Mouse (Mus musculus) frontal cortex, postnatal 25 days (tissue): Measurements from ENCODE around the gene Gm9821.

Experiments used
- DNase-seq, 2 experiments: peaks; one replicate each; pipeline ENCODE4 v3.0.0; 2022; ENCODE audit warnings: low spot score in 2 of 2

Gene Gm9821

GRCm38 (mm10) chr2:91926949-91927348 lies 18.6 kb upstream of the Gm9821 start, which contains the start of gene Chrm4:
Gene Chrm4, plus strand, starts transcription at chr2:91927249.
- DNase-seq: no peak

DNA sequence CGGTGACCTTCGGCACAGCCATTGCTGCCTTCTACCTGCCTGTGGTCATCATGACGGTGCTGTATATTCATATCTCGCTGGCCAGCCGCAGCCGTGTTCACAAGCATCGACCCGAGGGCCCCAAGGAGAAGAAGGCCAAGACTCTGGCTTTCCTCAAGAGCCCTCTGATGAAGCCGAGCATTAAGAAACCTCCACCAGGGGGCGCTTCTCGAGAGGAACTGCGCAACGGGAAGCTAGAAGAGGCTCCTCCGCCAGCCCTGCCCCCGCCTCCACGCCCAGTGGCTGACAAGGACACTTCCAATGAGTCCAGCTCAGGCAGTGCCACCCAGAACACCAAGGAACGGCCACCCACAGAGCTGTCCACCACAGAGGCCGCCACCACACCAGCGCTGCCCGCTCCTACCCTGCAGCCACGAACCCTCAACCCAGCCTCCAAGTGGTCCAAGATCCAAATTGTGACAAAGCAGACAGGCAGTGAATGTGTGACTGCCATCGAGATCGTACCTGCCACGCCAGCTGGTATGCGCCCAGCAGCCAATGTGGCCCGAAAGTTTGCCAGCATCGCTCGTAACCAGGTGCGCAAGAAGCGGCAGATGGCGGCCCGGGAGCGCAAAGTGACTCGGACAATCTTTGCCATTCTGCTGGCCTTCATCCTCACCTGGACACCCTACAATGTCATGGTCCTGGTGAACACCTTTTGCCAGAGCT lies 17.5 kb upstream of the Gm9821 start:
- DNase-seq: peak; percentile 76 to 77

- DNase-seq: no peak
Observed at GRCm38 (mm10) chr2:91928534-91929350, 16.8 kb upstream of the Gm9821 start.

DNA sequence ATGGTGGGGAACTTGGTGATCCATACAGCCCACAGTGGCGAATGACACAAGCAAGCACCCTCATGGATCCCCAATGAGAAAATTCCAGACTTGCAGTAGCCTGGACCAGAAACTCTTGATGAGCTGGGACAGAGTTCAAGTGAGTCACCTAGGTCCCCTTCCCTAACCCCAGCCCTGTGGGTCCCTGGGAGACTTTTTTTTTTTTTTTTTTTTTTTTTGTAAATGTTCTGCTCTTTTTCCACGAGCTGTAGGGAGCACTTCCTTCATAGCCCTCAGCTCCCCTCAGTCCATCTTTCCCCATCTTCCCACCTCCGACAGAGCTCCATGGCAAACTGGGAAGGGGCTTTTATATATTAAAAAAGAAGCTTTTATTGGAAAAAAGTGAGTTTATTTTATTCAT lies 16.0 kb upstream of the Gm9821 start:
- DNase-seq: no peak

- DNase-seq: no peak
Observed at GRCm38 (mm10) chr2:91929936-91930335, 15.6 kb upstream of the Gm9821 start.

GRCm38 (mm10) chr2:91930761-91931291 lies 14.7 kb upstream of the Gm9821 start:
- DNase-seq: no peak

- DNase-seq: no peak
Observed at GRCm38 (mm10) chr2:91931328-91932159, 14.0 kb upstream of the Gm9821 start.

GRCm38 (mm10) chr2:91932160-91932711 lies 13.3 kb upstream of the Gm9821 start, which contains the start of gene Mdk:
Gene Mdk, minus strand, starts transcription at chr2:91932297.
- DNase-seq: no peak

GRCm38 (mm10) chr2:91932737-91933350 lies 12.7 kb upstream of the Gm9821 start:
- no peak for DNase-seq

- DNase-seq: no peak
Observed at GRCm38 (mm10) chr2:91933471-91933870, 12.0 kb upstream of the Gm9821 start.

DNA sequence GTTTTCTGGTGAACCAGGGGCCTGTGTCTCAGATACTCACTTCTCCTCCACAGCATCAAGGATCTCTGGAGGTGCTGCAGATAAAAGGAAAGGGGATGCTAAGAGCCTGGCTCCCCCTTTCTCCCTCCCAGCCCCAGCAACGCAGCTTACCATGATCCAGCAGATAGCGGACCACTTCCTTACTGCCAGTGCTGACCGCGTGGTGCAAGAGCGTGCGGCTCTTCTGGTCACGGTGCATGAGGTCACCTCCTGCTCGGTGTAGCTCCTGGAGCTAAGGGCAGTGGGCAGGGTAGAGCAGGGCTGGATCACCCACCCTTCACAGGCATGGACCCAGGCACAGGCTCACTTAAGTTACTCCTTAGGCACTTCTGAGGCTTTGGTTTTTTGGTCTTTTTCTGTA lies 11.5 kb upstream of the Gm9821 start:
- no peak for DNase-seq

DNA sequence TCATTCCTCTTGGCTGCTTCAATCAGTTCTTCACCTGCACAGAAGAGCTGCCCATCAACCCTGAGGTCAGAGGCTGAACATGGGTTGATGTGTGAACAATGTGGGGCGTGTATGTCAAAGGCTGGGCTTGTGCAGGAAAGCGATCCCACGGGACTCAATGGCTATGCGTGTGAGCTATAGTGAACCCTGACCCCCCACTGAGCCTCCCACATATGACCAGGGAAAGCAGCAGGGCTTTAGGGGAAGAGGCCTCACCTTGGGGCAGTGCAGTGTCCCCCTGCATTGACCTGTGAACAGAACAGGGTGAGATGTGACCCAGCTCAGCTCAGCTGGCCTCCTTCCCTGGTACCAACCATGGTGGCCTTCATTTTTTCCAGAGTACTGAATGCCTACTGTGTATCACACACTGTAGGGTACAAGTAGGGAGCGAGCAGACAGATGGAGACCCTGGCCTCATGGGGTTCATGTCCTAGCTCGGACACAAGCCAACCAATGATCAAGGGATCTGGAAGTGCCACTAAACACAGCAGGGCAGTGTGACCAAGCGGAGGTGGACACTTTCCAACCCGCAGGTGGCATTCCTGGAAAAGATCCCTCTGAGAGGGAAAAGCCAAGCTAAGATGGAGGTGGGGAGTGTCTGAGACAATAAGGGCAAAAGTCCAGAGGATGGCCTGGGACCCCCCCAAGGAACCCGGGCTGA lies 10.5 kb upstream of the Gm9821 start:
- DNase-seq: no peak

DNA sequence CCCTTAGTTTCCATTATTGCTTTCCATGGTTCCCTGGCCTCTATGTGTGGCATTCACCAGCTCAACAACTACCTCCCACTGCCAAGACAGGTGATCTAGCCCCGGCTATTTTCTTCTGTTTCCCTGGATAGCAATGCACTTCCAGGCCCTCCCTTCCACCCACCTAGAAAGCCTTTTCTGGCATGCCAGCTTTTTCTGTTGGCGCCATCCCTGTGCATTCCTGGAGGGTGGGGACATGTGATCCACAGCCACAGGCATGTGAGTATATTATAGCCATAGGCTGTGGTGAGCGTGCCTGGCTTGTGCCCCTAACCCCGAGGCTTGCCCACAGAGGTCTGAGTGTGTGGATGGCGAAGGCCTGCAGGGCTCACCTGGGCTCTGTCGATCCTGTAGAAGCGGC lies 9.3 kb upstream of the Gm9821 start:
- DNase-seq: no peak

GRCm38 (mm10) chr2:91939303-91939935 lies 6.1 kb upstream of the Gm9821 start:
- DNase-seq: no peak

DNA sequence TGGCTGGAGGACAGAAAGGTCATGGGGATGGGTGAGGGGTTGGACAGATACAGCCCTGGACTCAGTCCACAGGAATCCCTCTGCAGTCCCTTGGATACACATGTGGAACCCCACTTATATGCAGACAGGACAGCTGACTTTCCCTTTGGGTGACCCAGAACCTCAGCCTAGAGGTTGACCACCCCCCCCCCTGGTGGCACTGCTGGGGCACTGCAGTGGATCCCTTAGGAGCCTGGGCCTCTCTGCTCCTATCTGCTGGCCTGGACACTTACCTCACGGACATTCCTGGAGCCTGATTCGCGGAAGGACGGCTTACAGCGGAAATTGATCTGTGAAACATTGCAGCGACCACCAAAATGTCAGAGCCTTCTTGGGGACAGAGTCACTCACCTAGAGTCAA lies 3.1 kb upstream of the Gm9821 start:
- DNase-seq: no peak

- peak in 1 of 2 experiments; percentile 75 for DNase-seq
Observed at GRCm38 (mm10) chr2:91944170-91944950, 1.1 kb upstream of the Gm9821 start.

- no peak for DNase-seq
Observed at GRCm38 (mm10) chr2:91946836-91947235, 1.3 kb downstream of the Gm9821 start.

DNA sequence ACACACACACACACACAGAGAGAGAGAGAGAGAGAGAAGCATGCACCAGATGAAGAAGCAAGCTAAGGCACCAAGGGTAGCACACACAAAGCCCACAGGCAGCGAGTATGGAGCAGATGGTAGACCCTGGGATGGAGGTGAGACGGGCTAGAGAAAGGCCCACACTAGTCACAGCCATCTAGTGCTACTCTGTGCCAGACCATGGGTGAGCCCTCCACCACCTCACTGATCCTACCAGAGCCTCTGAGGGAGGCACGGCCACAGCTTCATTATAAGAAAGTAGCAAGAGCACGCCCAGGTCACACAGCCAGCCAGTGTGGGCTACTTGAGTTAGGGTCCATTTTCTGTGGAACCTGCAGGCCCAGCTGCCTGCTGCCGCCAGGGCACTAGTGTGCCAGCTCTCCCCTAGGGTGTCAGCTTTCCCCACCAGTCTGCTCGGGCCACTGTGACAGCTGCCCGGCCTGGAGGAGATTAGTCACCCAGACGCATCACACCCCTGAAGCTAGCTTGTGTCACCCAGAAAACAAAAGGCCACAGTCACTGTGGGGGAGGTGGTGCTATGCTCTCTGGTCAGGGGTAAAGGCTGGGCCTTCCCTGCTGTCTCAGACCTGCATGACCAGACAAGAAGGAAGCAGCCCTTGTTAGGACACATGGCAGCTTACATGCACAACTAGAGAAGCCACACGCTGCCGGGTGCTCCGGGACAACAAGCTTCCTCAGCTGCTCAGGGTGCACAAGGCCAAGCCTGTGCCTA lies 2.1 kb downstream of the Gm9821 start:
- DNase-seq: no peak

DNA sequence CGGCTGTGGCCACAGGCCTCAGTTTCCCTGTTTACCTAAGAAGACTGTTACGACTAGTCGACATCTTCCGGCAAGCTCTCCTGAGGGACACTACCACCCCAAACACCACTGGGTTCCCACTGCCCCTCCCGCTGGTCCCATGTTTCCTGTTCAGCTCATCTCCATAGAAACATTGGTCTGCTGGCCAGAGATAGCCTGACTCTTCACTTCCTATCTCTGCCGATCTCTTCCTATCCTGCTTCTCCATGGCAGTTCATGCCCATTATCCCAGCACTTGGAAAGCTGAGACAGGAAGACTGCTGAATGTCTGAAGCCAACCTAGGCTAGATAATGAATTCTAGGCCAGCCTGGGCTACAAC lies 2.6 kb downstream of the Gm9821 start:
- DNase-seq: no peak
